Mouse (Mus musculus) ES-E14 (cell line): ENCODE data around the gene Rbpj. TPM values are rescaled to one million over a fixed set of nuclear protein-coding genes. Genes with fewer than 3 reads are reported as not detected.

Source experiments
- DNase-seq: peaks from one replicate; pipeline ENCODE4 v3.0.0-alpha.2; 2013; ENCODE audit warnings: low read depth, low spot score
- H3K27ac ChIP-seq: 2 replicates; pipeline ENCODE4 v1.5.1; 2012; ENCODE audit warnings: low read depth, mild to moderate bottlenecking, low read length, moderate library complexity, mixed read lengths; ENCODE audit not compliant: poor library complexity, insufficient read depth, severe bottlenecking
- H3K36me3 ChIP-seq: 2 replicates; pipeline ENCODE4 v1.6.1; 2012; ENCODE audit warnings: mild to moderate bottlenecking, low read length, moderate library complexity, mixed read lengths; ENCODE audit not compliant: control insufficient read depth, poor library complexity, insufficient read depth, severe bottlenecking
- H3K4me1 ChIP-seq, 2 experiments: fragments of 150-350 bp in 1 of 2; sonication (generic) in 1 of 2; 2 replicates each; pipeline ENCODE4 v1.6.1; 2012; ENCODE audit warnings: low read length in 2 of 2, mild to moderate bottlenecking in 1 of 2, mixed read lengths in 1 of 2; ENCODE audit not compliant: control insufficient read depth in 2 of 2, insufficient read depth in 2 of 2, poor library complexity in 1 of 2
- H3K4me3 ChIP-seq, 2 experiments: fragments of 150-350 bp in 1 of 2; sonication (generic) in 1 of 2; 2 replicates each; pipeline ENCODE4 v1.5.1; 2012; ENCODE audit warnings: low read length in 2 of 2, low read depth in 1 of 2, mild to moderate bottlenecking in 1 of 2, mixed read lengths in 1 of 2; ENCODE audit not compliant: insufficient read depth in 1 of 2, poor library complexity in 1 of 2, severe bottlenecking in 1 of 2
- H3K9ac ChIP-seq: 2 replicates; pipeline ENCODE4 v1.6.1; 2012; ENCODE audit warnings: low read depth, mild to moderate bottlenecking, low read length, mixed read lengths; ENCODE audit not compliant: poor library complexity, insufficient read depth, severe bottlenecking
- H3K9me3 ChIP-seq: fragments of 150-350 bp; sonication (generic); 2 replicates; pipeline ENCODE4 v1.6.1; 2012; ENCODE audit warnings: low read depth, mild to moderate bottlenecking, low read length; ENCODE audit not compliant: control insufficient read depth, insufficient read depth
- CHD2 ChIP-seq: IDR thresholded peaks from 2 replicates; pipeline ENCODE4 v1.6.1; 2014; ENCODE audit warnings: mild to moderate bottlenecking, low read depth, low read length, inconsistent platforms
- HCFC1 ChIP-seq: IDR thresholded peaks from 2 replicates; pipeline ENCODE4 v1.6.1; 2012; ENCODE audit warnings: low read length, inconsistent platforms, borderline replicate concordance; ENCODE audit not compliant: insufficient read depth
- MAFK ChIP-seq: IDR thresholded peaks from 2 replicates; pipeline ENCODE4 v1.6.1; 2014; ENCODE audit warnings: mild to moderate bottlenecking, low read depth, low read length, inconsistent platforms; ENCODE audit not compliant: insufficient read depth
- ZC3H11A ChIP-seq: IDR thresholded peaks from 2 replicates; pipeline ENCODE4 v1.6.1; 2012; ENCODE audit warnings: low read depth, mild to moderate bottlenecking, inconsistent platforms, low read length, borderline replicate concordance
- ZNF384 ChIP-seq: IDR thresholded peaks from 2 replicates; pipeline ENCODE4 v1.6.1; 2012; ENCODE audit warnings: low read depth, low read length, inconsistent platforms
- in situ Hi-C, 2 experiments: fragments of 600-800 bp; cut with MboI; formaldehyde crosslinking; loops; one replicate each; pipeline ENCODE4 v1.15.1; 2025; ENCODE audit warnings: low sequenced_read_pairs in 2 of 2, inconsistent platforms in 1 of 2; ENCODE audit not compliant: unreplicated experiment in 2 of 2
- total RNA-seq: library from RNA; depleted of rRNA; stranded (reverse); fragments of 300-350 nt; gene quantifications from 2 replicates; pipeline ENCODE4 v1.2.3, GENCODE M21; 2012

The Rbpj gene
- total RNA-seq, 1 experiment, result 159 TPM

DNA sequence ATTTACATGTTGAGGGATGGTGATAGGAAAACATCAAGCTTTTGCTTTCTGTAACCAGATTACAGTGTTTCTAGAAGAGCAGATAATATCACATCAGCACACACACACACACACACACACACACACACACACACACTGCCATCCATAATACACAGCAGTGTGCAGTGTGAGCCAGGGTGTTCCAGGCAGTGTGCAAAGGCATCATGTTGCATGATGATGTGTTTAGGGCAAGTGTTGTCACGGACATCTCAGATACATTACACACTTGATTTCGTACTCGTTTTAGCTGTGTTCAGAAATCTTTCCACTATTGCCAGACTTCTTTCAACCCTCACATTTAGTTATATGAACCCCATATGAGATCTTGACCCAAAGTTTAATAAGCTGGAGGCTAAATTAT, 33.6 kb downstream of the Rbpj start:
- Histone ChIP-seq H3K9me3 (no peaks in the 10 kb centered on the region), H3K27ac (no peak overlapping the region), H3K4me1 (peaks cover 0 to 21% of the 10 kb centered on the region in 2 experiments; a peak in 2 of 4 replicates), H3K4me3 (no peak overlapping the region), H3K9ac (no peak overlapping the region), H3K36me3 (no peaks in the 10 kb centered on the region)
- no peak for DNase-seq
- TF ChIP-seq HCFC1, result no peak
- TF ChIP-seq ZNF384, result no peak
- no peak for TF ChIP-seq ZC3H11A
- TF ChIP-seq CHD2, result no peak
- TF ChIP-seq MAFK, result no peak
- in situ Hi-C loops, result no loop called here

DNA sequence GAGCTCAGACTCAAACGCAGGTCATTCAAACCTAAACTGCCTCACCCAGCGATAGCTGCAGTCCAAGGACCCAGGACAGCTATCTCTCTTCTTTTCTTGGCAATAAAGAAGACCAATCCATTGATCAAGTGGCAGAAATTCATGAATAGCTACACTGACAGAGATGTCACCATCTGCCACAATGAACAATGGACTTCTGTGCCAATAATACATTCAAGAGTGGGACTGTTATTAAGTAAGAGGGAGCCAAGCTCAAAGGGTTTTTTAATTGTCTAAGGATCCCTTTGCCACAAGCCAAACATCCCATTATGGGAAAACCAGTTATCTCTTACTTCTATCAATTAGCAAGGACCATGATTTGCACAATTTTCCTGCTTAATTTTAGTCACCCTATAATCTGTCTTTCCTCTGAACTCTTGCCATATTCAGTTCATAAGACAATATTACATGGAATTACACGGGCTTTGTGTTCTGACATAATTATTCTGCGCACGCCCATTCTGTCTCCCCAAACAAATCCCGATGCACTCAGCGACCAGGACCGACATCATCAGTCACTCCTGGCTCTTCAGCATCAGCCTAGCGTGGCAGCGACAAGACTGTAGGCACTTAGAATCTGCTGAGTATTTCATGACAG, 34.7 kb downstream of the Rbpj start:
- TF ChIP-seq MAFK (no peak), ZNF384 (no peak), HCFC1 (no peak), ZC3H11A (no peak), CHD2 (no peak)
- H3K4me1 ChIP-seq, result peaks cover 0 to 27% of the 10 kb centered on the region in 2 experiments; a peak in 3 of 4 replicates
- H3K9ac ChIP-seq, result no peak overlapping the region
- no peaks in the 10 kb centered on the region for H3K9me3 ChIP-seq
- no peak overlapping the region for H3K4me3 ChIP-seq
- H3K36me3 ChIP-seq, result no peaks in the 10 kb centered on the region
- DNase-seq, result no peak
- no peak overlapping the region for H3K27ac ChIP-seq
- in situ Hi-C loops, result no loop called here

DNA sequence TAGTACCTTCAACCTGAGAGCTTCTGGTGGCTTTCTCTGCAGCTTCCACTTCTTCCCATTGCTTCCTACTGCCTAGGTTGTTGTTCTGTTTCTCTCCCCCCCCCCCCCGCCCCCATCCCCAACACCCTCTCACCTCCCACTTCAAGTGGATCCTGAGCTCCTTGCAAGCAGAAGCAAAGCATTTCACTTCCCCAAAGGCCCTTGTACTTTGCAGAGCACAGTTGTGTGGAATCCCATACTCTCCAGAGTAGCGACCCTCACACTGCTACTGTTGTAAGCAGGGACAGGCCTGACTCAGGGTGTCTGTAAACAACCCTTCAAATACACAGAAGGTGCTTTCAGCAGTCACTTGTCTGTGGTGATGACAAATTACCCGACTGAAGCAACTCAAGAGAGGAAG, 37.3 kb downstream of the Rbpj start:
- Histone ChIP-seq H3K4me1 (peaks cover 5 to 28% of the 10 kb centered on the region in 2 experiments), H3K36me3 (no peaks in the 10 kb centered on the region), H3K9ac (peak overlapping the region; percentile 18; the same call in 1 of the 2 replicates), H3K27ac (peak overlapping the region; percentile 18; the same call in 1 of the 2 replicates), H3K9me3 (no peaks in the 10 kb centered on the region), H3K4me3 (no peak overlapping the region; a peak in 1 of 4 replicates)
- DNase-seq, result no peak
- in situ Hi-C loops, result no loop called here
- no peak for TF ChIP-seq CHD2

DNA sequence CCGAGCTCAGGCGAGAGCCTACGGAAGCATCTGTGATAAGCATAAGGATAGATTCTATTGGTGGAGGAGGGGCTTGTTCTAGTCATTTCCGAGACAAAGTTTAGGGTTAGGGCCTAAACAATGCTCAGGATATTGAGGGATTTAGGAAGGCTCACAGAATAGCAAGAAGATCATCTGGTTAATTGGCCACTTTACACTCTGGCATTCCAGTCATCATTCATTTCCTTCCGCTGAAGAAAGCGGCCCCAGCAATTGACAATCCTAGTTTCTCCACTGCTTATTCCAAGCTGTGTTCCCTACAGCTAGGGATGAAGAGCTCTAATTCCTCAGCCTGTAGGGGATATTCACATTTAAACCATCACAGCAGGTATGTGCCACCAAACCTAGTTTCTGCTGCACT, 39.8 kb downstream of the Rbpj start:
- H3K4me1 ChIP-seq, result peaks cover 16 to 37% of the 10 kb centered on the region in 2 experiments
- H3K36me3 ChIP-seq, result no peaks in the 10 kb centered on the region
- no peak overlapping the region for H3K9ac ChIP-seq
- H3K4me3 ChIP-seq, result no peak overlapping the region
- in situ Hi-C loops, result no loop called here
- H3K9me3 ChIP-seq, result no peaks in the 10 kb centered on the region
- peak; percentile 54 for DNase-seq
- H3K27ac ChIP-seq, result peak overlapping the region; percentile 76; the same call in 1 of the 2 replicates
- TF ChIP-seq ZNF384 (no peak), ZC3H11A (no peak), HCFC1 (no peak), MAFK (no peak), CHD2 (no peak)
